Mouse (Mus musculus) cortical plate, adult 2 months (tissue): ENCODE measurements around the gene Top2a.

Experiments used
- CTCF ChIP-seq: fragments of 200-500 bp; IDR thresholded peaks from 2 replicates; pipeline ENCODE4 v1.5.1; 2011; ENCODE audit warnings: mild to moderate bottlenecking, control low read depth, low read length; ENCODE audit not compliant: insufficient read depth; ENCODE audit errors: extremely low read depth
- POLR2A ChIP-seq: fragments of 200-500 bp; IDR thresholded peaks from 2 replicates; pipeline ENCODE4 v1.6.1; 2011; ENCODE audit warnings: mild to moderate bottlenecking, low read length, control low read depth; ENCODE audit not compliant: insufficient read depth; ENCODE audit errors: extremely low read depth

- TF ChIP-seq POLR2A, result no peak
- TF ChIP-seq CTCF, result no peak
Observed at GRCm38 (mm10) chr11:98972801-98973360, 51.1 kb downstream of the Top2a start.
